Mouse (Mus musculus) layer of hippocampus, adult 2 months (tissue): ENCODE data around the gene Gm13290. TPM values are rescaled to one million over a fixed set of nuclear protein-coding genes. Genes with fewer than 3 reads are reported as not detected.
"Not testable (repeated sequence)": the region's sequence is repeated elsewhere in the genome, so short reads cannot be mapped to it uniquely, and the experiment has no call there.

Experiments used
- DNase-seq, 2 experiments: peaks; one replicate each; pipeline ENCODE4 v3.0.0; 2022; ENCODE audit warnings: low spot score in 2 of 2
- H3K27ac ChIP-seq: fragments of 200-600 bp; 2 replicates; pipeline ENCODE4 v1.8.1; 2022
- H3K4me3 ChIP-seq: fragments of 200-600 bp; 2 replicates; pipeline ENCODE4 v1.8.1; 2022; ENCODE audit warnings: mild to moderate bottlenecking
- CTCF ChIP-seq: fragments of 200-600 bp; conservative IDR thresholded peaks from 2 replicates; pipeline ENCODE4 v1.8.1; 2022; ENCODE audit warnings: antibody characterized with exemption, mild to moderate bottlenecking, moderate library complexity
- long read RNA-seq, 2 experiments: library from polyadenylated mRNA; stranded (forward); transcript quantifications; one replicate each; pipeline ENCODE4 v2.0.0; 2021; ENCODE audit warnings: borderline mapping rate in 2 of 2
- total RNA-seq, 2 experiments: library from RNA; stranded (reverse); gene quantifications; 2 replicates each; pipeline ENCODE4 v1.2.3; 2021

Gene Gm13290
- not detected for total RNA-seq
- long read RNA-seq, experiment 1, result 0 reads
- long read RNA-seq, experiment 2, result 0 reads

DNA sequence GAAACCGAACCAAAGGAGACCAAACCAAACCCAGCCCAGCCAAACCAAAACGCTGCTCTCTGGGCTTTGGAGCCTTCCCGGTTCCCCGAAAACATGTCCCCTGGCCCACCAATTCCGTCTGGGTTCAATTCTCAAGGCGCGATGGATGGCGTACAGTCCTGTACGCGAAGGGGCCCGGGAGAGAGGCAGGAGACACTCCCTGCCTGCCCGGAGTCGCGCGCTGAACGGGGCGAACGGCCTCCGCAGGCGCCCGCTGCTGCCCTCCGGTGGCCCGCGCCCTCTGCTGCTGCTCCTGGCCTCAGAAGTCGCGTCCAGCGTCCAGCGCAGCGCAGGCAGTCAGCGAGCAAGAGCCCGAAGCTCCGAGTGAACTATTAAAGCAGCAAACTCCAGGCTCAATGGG lies at the start of gene Gm13290:
Gene Gm13290, plus strand, starts transcription at position 301 of the 400 bp plus-strand sequence.
- H3K4me3 ChIP-seq, DNase-seq, H3K27ac ChIP-seq: not testable (repeated sequence)

DNA sequence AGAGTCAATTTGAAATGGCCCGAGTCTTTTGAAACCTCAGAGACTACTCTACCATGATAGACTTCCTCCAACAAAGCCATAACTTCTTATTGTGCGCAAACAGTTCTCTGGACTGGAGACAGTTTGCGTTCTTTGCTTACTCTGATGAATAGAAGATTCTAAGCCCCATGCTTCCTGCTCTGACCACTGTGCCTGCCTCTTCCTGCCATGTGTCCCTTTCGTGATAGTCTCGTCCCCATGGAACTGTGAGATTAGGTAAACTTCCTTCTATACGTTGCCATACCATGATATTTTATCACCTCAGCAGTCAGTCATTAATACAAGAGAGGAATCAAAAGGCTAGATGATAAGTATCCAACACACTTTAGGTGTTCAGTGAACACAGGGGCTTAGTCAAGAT lies 46.9 kb upstream of the Gm13290 start:
- Histone ChIP-seq H3K4me3 (no peak overlapping the region), H3K27ac (no peak overlapping the region)
- TF ChIP-seq CTCF, result no peak
- DNase-seq, result no peak

DNA sequence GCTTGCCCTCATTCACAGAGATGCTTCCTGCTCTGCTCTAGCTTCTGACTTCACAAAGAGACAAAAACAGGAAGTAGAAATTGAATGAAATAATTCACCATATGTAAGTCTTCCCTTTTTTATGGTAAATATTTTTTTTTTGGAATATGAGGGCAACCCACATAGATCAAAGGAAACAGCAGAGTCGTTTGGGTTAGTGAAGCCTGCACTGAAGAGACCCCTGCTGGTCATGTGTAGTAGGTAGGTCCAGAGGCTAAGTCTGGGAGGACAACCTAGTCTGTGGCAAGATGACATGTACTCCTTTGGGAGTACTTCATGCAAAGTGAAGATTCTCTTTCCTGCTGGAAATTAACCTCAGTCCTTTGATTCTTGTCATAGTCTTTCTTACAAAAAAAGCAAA lies 46.3 kb upstream of the Gm13290 start:
- no peak overlapping the region for H3K27ac ChIP-seq
- DNase-seq, result no peak
- no peak overlapping the region for H3K4me3 ChIP-seq
- peak; percentile 77 for TF ChIP-seq CTCF

DNA sequence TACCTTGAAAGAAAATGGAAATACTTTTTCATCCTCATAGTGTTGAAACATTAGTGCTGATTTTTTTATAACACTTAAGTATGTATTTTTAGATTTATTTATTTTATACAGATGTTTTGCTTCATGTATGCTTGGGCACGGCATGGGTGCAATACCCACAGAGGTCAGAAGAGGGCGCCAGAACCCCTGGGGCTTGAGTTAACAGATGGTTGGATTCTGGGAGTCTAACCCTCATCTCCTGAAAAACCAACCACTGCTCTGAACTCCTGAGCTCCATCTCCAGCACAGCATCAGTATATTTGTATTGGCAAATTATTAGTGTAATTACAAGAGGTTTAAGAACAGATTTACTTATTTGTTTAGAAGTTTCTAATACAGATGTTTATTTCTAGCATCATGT lies 35.2 kb upstream of the Gm13290 start:
- peak in 1 of 2 experiments; percentile 56 for DNase-seq
- H3K4me3 ChIP-seq, result no peak overlapping the region
- no peak overlapping the region for H3K27ac ChIP-seq
- peak; percentile 98 for TF ChIP-seq CTCF

DNA sequence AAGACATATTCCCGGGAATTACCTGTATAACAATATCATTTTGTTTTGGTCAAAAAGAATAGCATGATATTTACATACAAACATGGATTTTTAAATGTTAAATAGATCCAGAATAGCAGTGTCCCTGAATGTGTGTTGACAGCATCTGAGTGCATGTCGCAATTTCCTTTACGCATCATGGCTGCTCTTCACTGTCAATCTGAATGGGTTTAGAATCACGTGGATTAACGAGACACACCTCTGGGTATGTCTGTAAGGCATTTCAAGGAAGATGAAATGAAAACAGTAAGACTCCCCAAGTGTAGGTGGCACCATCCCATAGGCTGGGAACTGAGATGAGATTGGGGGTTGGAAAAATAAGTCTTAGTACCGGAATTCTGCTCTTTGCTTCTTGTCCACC lies 34.6 kb upstream of the Gm13290 start:
- DNase-seq, result no peak
- H3K27ac ChIP-seq, result no peak overlapping the region
- H3K4me3 ChIP-seq, result no peak overlapping the region
- no peak for TF ChIP-seq CTCF

DNA sequence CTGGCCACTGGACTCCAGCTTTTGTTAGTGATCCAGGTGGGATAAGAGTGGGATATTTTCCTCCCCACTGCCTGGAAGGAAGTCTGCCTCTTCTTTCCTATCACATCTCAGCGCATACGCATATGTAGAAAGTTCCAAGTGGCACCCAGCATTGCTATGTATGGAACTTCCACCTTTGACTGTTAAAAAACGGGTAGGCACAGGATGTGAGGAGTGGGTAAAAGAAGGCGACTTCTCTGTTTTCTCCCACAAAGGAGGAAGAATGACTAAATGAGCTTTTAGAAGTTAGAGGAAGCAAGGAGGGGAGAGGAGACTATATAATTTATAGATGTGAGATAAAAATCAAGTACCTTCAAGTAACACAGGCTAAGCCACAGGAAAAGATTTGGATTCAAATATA lies 32.2 kb upstream of the Gm13290 start:
- no peak for TF ChIP-seq CTCF
- no peak for DNase-seq
- Histone ChIP-seq H3K4me3 (no peak overlapping the region), H3K27ac (no peak overlapping the region)

DNA sequence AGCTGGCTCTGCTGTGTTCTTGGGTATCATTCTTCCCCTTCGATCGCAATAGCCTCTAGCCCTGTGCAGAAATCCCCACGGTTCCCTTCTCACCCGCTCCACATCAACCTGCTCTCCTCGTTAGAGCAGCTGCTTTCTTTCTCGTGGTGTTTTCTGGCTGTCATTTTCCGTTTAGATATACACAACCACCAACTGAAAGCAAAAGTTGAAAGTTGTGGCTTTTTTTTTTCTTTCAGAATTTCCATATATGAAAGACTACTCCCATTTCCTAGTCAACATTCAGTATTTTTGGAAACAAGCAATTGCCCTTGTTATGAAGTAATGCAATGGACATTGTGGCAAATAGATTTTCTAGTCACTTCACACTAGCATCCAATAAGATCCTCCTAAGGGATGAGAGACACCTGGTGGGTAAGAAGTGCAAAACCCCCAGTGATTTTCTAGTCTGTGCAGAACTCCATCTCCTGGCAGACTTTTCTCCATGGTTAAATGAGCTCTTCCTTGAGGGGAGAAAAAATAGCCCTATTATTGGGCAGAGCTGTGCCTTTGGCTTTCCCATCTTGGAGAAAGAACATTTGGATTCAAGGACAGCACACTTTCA lies 30.8 kb upstream of the Gm13290 start:
- peak; percentile 56 for TF ChIP-seq CTCF
- Histone ChIP-seq H3K4me3 (no peak overlapping the region), H3K27ac (no peak overlapping the region)
- DNase-seq, result no peak

DNA sequence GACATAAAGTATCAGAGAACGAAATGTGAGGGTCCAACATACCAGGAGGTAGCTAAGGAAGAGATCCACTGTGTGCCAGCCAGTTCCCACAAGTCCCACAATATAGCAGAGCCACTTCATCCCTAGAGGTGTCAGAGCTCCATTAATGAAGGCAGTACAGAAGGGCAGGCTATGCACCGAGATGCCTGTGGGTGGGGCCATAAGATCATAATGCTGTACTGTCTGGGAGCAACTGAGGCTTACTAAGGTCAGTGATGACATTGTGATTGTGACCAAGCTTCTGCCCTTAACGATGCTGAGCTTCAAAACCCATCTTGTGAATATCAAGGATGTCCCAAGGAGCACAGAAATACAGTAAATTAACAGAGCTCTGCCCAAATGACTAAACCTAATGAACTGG lies 29.4 kb upstream of the Gm13290 start:
- H3K27ac ChIP-seq, result no peak overlapping the region
- H3K4me3 ChIP-seq, result no peak overlapping the region
- TF ChIP-seq CTCF, result 0 out of 2 replicates have a peak, but pooled peaks have one; percentile 16
- no peak for DNase-seq

DNA sequence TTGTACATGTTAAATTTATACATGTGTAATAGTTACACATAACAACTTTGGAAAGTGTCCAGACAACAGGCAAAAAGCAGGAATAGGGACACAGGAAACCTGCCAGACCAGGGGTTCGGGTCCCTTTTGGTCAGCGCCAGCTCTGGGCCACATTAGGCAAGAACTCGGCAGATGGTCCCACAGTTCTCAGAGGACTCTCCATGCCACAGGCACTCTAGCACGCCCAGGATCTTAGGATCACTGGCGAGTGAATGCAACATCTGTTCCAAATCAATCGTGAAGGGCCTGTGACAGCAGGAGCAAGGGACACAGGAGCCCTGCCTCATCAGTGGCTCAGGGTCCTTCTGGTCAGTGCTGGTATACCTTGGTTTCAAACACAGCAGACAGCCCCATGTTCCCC lies 23.7 kb upstream of the Gm13290 start:
- Histone ChIP-seq H3K4me3 (no peak overlapping the region), H3K27ac (no peak overlapping the region)
- TF ChIP-seq CTCF, result no peak
- DNase-seq, result no peak

DNA sequence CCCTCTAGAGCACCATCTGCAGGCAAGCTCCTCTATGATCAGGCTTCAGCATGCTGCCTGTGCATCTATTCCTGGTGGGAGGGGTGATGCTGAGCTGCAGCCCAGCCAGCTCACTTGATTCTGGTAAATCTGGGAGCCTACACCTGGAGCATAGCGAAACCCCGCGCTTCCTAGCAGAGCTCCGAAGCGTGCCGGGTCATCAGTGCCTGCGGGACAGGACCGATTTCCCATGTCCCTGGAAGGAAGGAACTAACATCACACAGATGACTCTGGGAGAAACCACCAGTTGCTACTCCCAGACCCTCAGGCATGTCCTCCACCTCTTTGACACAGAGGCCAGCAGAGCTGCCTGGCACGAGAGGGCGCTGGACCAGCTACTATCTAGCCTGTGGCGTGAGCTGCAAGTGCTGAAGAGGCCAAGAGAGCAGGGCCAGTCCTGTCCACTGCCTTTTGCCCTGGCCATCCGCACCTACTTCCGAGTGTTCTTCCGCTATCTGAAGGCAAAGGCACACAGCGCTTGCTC lies 18.8 kb upstream of the Gm13290 start, which contains the start of gene Gm13271:
Gene Gm13271, plus strand, starts transcription at position 51 of the 523 bp plus-strand sequence.
- DNase-seq, result peak; percentile 60 to 67
- peak; percentile 53 for TF ChIP-seq CTCF
- not testable (repeated sequence) for H3K4me3 ChIP-seq, H3K27ac ChIP-seq

DNA sequence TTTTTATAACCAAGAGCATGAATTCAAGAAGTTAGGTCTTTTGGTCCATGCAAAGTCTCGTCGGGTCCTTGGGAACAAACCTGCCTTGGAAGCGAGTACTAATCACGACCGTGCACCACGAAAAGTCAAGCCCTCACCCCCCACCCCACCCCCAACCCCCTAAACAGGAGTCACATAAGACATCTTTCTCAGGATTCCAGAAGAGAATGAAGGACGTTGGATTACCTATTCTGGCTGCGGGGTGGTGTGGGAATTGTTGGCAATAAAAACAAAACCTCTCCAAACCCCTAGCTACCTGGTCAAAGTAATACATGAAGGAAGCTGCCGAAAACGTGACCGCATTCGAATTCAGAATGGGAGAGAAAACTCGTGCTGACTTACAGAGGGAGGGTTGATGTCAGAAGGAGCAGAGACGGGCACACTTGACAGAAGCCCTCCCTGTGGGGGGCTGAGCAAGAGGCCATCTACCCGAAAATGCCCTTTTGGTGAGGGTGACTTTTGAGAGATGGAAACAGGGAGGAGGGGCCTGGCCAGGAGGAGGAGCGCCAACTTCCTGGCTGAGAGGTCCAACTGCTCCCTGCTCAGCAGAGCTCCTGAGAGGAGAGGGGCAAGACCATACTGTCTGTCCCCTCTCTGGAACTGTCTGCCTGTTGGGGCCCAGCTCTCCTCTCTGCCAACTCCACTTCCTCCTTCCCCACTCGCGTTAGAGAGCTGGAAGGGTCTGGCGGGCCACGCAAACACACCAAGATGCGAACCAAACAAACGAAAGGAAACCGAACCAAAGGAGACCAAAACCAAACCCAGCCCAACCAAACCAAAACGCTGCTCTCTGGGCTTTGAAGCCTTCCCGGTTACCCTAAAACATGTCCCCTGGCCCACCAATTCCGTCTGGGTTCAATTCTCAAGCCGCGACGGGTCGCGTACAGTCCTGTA lies 16.8 kb upstream of the Gm13290 start:
- Histone ChIP-seq H3K4me3 (peak overlapping the region; percentile 55), H3K27ac (peak overlapping the region; percentile 61; the same call in 1 of the 2 replicates)
- not testable (repeated sequence) for DNase-seq

DNA sequence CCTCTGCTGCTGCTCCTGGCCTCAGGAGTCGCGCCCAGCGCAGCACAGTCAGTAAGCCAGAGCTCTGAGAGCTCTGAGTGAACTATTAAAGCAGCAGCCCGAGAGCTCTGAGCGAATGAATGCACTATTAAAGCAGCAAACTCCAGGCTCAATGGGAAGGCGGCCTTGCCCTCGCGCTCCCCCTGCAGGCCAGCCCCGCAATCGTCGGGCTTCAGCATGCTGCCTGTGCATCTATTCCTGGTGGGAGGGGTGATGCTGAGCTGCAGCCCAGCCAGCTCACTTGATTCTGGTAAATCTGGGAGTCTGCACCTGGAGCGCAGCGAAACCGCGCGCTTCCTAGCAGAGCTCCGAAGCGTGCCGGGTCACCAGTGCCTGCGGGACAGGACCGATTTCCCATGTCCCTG lies 16.0 kb upstream of the Gm13290 start:
- not testable (repeated sequence) for H3K27ac ChIP-seq
- peak; percentile 72 for TF ChIP-seq CTCF
- peak; percentile 84 to 90 for DNase-seq
- peak overlapping the region; percentile 55 for H3K4me3 ChIP-seq

DNA sequence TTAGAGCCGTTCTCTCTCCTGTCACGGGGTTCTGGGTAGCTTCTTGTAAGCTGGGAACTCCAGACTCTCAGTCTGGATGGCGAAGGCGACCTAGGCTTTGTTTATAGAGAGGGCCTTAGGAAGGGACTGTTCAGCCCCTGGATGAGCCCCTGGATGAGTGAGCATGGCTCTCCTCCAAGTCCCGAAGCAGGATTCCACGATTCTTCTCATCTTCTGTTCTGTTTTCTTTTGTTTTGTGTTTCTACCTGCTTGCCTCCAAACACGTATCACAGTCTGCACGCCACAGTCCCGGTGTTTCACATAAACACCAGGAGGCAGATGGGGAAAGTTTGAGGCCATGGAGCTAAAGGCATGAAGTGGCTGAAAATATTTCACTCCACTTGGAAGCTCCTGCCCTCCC lies 14.9 kb upstream of the Gm13290 start:
- H3K27ac ChIP-seq, H3K4me3 ChIP-seq: not testable (repeated sequence)
- DNase-seq, result peak in 1 of 2 experiments; percentile 27

DNA sequence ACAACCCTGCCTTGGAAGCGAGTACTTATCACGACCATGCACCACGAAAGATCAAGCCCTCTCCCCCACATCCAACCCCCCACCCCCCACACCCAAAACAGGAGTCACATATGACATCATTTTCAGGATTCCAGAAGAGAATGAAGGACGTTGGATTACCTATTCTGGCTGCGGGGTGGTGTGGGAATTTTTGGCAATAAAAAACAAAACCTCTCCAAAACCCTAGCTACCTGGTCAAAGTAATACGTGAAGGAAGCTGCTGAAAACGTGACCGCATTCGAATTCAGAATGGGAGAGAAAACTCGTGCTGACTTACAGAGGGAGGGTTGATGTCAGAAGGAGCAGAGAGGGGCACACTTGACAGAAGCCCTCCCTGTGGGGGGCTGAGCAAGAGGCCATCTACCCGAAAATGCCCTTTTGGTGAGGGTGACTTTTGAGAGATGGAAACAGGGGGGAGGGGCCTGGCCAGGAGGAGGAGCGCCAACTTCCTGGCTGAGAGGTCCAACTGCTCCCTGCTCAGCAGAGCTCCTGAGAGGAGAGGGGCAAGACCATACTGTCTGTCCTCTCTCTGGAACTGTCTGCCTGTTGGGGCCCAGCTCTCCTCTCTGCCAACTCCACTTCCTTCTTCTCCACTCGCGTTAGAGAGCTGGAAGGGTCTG lies 13.9 kb upstream of the Gm13290 start, which contains the start of gene Gm13283:
Gene Gm13283, plus strand, starts transcription at position 510 of the 659 bp plus-strand sequence.
- peak within 1 kb of the TSS; percentile 30; the same call in 1 of the 2 replicates for H3K4me3 ChIP-seq
- peak in 1 of 2 experiments; percentile 13 for DNase-seq
- H3K27ac ChIP-seq, result not testable (repeated sequence)
